8 mouse cellular contexts compared by ENCODE assay signal in the genomic region with DNA sequence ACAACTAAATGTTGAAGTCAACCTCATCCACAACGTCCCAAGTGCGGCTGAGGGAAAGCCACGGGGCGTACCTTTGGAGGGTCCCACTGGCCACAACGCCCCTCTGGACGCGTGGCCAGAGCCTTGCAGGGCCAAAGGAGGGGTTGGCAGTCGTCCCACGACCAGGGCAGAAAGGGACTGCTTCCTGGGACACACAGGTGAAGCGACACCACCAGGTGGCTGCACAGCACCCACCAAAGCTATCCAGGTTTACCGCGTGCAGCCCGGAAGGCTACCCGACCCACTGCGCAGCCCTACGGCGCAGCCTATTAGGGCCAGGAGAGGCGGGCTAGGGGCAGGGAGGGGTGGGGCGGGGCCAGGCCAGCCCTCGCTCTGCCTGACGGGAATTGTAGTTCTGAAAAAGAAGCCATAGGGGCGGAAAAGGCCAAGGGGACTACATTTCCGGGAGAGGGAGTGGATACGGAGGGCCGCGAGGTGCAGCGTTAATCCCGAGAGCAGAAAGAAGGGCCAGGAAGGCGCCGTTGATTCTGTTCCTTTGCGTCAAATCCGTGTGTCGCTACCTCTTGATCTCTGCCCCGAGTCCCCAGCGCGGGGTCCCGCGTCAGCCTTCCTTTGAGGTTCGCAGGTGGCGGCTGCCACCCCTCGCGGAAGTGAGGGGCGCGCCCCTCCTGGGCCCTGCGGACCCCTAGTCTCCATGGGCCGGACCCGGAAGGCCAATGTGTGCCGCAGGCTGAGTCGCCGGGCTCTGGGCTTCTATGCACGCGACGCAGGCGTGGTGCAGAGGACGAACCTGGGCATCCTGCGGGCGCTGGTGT. TPM values are rescaled to one million over a fixed set of nuclear protein-coding genes. Genes with fewer than 3 reads are reported as not detected.
DNase-seq lines count a peak whose midpoint lies in the region; ATAC-seq and TF ChIP-seq lines count a peak whose summit lies in the region.

A gene (plus strand): TSS at position 29 of the 815 bp plus-strand sequence.
A gene (minus strand): TSS at position 284 of the 815 bp plus-strand sequence.

- H3K9ac ChIP-seq in kidney, embryonic 14.5 days (ENCODE audit: low read depth, low read length) = peak within 1 kb of the TSS; percentile 90
- H3K9ac ChIP-seq in limb, embryonic 15.5 days = peak within 1 kb of the TSS; percentile 90

- H3K4me1 ChIP-seq in bone marrow macrophage, adult 2 months (ENCODE audit: control insufficient read depth, insufficient read depth, low read length) = peaks cover 13% of the 10 kb centered on the region
- peaks cover 5% of the 10 kb centered on the region for H3K4me1 ChIP-seq in embryonic fibroblast, embryonic 13.5 days (ENCODE audit: control insufficient read depth, insufficient read depth, low read length)
- 0 out of 2 replicates have a peak, but pooled peaks cover 3% of the 10 kb centered on the region for H3K4me1 ChIP-seq in kidney, embryonic 14.5 days (ENCODE audit: control insufficient read depth, insufficient read depth, low read length)
- H3K4me1 ChIP-seq in limb, embryonic 15.5 days = no peaks in the 10 kb centered on the region

- peak; percentile 98 for ATAC-seq in kidney, embryonic 14.5 days (ENCODE audit: low FRiP score, low TSS enrichment)
- ATAC-seq in limb, embryonic 15.5 days (ENCODE audit: insufficient number of reproducible peaks, low FRiP score, low TSS enrichment, low read depth) = peak; percentile 98

- peak within 1 kb of the TSS; percentile 75 for H3K4me2 ChIP-seq in kidney, embryonic 14.5 days (replicated peaks; ENCODE audit: low read depth, low read length)
- peak within 1 kb of the TSS; percentile 62 for H3K4me2 ChIP-seq in limb, embryonic 15.5 days

- WGBS in kidney, embryonic 14.5 days = under 1% methylated on average over 57 of the region's 57 CpGs
- under 1% methylated on average over 57 of the region's 57 CpGs for WGBS in limb, embryonic 15.5 days

- H3K27me3 ChIP-seq in kidney, embryonic 14.5 days (ENCODE audit: control insufficient read depth, insufficient read depth, low read length) = no peaks in the 10 kb centered on the region
- no peaks in the 10 kb centered on the region for H3K27me3 ChIP-seq in limb, embryonic 15.5 days

- no peak for TF ChIP-seq POLR2A in bone marrow macrophage, adult 2 months (IDR thresholded peaks at IDR 0.05; ENCODE audit: borderline replicate concordance, low read depth, low read length)
- TF ChIP-seq POLR2A in embryonic fibroblast, embryonic 13.5 days (IDR thresholded peaks at IDR 0.05; ENCODE audit: low read depth, low read length) = peak; percentile 87

- DNase-seq in A20 (ENCODE audit: low read depth, low spot score) = peak; percentile 99
- peak; percentile 87 to 89 for DNase-seq in heart, adult 9 months (ENCODE audit: low spot score in 2 of 2)
- peak; percentile 58 to 72 for DNase-seq in monocyte, adult 2 months (ENCODE audit: low read depth in 1 of 2, low spot score in 2 of 2)
- peak; percentile 93 to 95 for DNase-seq in spleen, postnatal 36 days (ENCODE audit: low spot score in 2 of 2)

- peak within 1 kb of the TSS; percentile 88 for H3K27ac ChIP-seq in bone marrow macrophage, adult 2 months (ENCODE audit: insufficient read depth, low read depth, low read length)
- H3K27ac ChIP-seq in embryonic fibroblast, embryonic 13.5 days (ENCODE audit: insufficient read depth, low read length) = peak within 1 kb of the TSS; percentile 87
- peak within 1 kb of the TSS; percentile 89 for H3K27ac ChIP-seq in kidney, embryonic 14.5 days (ENCODE audit: low read depth, low read length)
- H3K27ac ChIP-seq in limb, embryonic 15.5 days = peak within 1 kb of the TSS; percentile 96

- H3K9me3 ChIP-seq in kidney, embryonic 14.5 days (ENCODE audit: control insufficient read depth, low read length) = no peaks in the 10 kb centered on the region
- no peaks in the 10 kb centered on the region for H3K9me3 ChIP-seq in limb, embryonic 15.5 days

- H3K36me3 ChIP-seq in kidney, embryonic 14.5 days (ENCODE audit: control insufficient read depth, insufficient read depth, low read length) = peaks cover under 1% of the 10 kb centered on the region
- H3K36me3 ChIP-seq in limb, embryonic 15.5 days = peaks cover 11% of the 10 kb centered on the region

- peak within 1 kb of the TSS; percentile 92 for H3K4me3 ChIP-seq in bone marrow macrophage, adult 2 months (ENCODE audit: insufficient read depth, low read length)
- H3K4me3 ChIP-seq in embryonic fibroblast, embryonic 13.5 days (ENCODE audit: insufficient read depth, low read length) = peak within 1 kb of the TSS; percentile 93
- H3K4me3 ChIP-seq in kidney, embryonic 14.5 days (ENCODE audit: low read length) = peak within 1 kb of the TSS; percentile 86
- H3K4me3 ChIP-seq in limb, embryonic 15.5 days = peak within 1 kb of the TSS; percentile 88

- TF ChIP-seq CTCF in bone marrow macrophage, adult 2 months (IDR thresholded peaks at IDR 0.05; ENCODE audit: low read depth, low read length) = no peak
- no peak for TF ChIP-seq CTCF in embryonic fibroblast, embryonic 13.5 days (IDR thresholded peaks at IDR 0.05; ENCODE audit: borderline replicate concordance, insufficient read depth, low read length)

RNA-seq across cellular contexts. Expression of the first gene that starts in this region (rescaled TPM):
- polyA plus RNA-seq in bone marrow macrophage, adult 2 months (2012; ENCODE audit: insufficient read depth, insufficient read length, missing spikeins) = 13.0 and 16.2 TPM in 2 replicates
- polyA plus RNA-seq in embryonic fibroblast, embryonic 13.5 days (2011; ENCODE audit: insufficient read length, low read depth, missing spikeins) = 10.0 and 18.4 TPM in 2 replicates
- polyA plus RNA-seq in kidney, embryonic 14.5 days (2014; fragmentation: Nextera tagmentation; extraction: Ambion mirVana) = 29.2 and 34.1 TPM in 2 replicates
- 27.4 and 29.5 TPM in 2 replicates for polyA plus RNA-seq in limb, embryonic 15.5 days (2015; fragmentation: Nextera tagmentation; extraction: Ambion mirVana)

RNA-seq across cellular contexts. Expression of the second gene that starts in this region (rescaled TPM):
- 12.8 and 16.6 TPM in 2 replicates for polyA plus RNA-seq in bone marrow macrophage, adult 2 months (2012; ENCODE audit: insufficient read depth, insufficient read length, missing spikeins)
- 8.0 and 9.4 TPM in 2 replicates for polyA plus RNA-seq in embryonic fibroblast, embryonic 13.5 days (2011; ENCODE audit: insufficient read length, low read depth, missing spikeins)
- polyA plus RNA-seq in kidney, embryonic 14.5 days (2014; fragmentation: Nextera tagmentation; extraction: Ambion mirVana) = 15.4 and 22.2 TPM in 2 replicates
- polyA plus RNA-seq in limb, embryonic 15.5 days (2015; fragmentation: Nextera tagmentation; extraction: Ambion mirVana) = 13.1 and 13.6 TPM in 2 replicates

Comparison
In these comparisons a context has a peak if more than half of its experiments do, and no peak if none do; other contexts are left out.
1. Peak in every context shown above with its lines: DNase-seq, ATAC-seq, H3K4me3 ChIP-seq and H3K27ac ChIP-seq.